Mouse (Mus musculus) embryonic fibroblast, embryonic 13.5 days (primary cell): ENCODE measurements around the gene Zfp12. TPM values are rescaled to one million over a fixed set of nuclear protein-coding genes. Genes with fewer than 3 reads are reported as not detected.

Source experiments
- H3K27ac ChIP-seq: 2 replicates; pipeline ENCODE4 v1.5.1; 2012; ENCODE audit warnings: low read length, control low read depth, inconsistent platforms; ENCODE audit not compliant: insufficient read depth
- H3K4me1 ChIP-seq: 2 replicates; pipeline ENCODE4 v1.6.1; 2011; ENCODE audit warnings: low read length; ENCODE audit not compliant: control insufficient read depth, insufficient read depth
- H3K4me3 ChIP-seq: 2 replicates; pipeline ENCODE4 v1.5.1; 2011; ENCODE audit warnings: mild to moderate bottlenecking, control low read depth, low read length; ENCODE audit not compliant: insufficient read depth
- CTCF ChIP-seq: IDR thresholded peaks from 2 replicates; pipeline ENCODE4 v1.5.1; 2011; ENCODE audit warnings: mild to moderate bottlenecking, control low read depth, low read length, moderate library complexity, borderline replicate concordance; ENCODE audit not compliant: insufficient read depth
- POLR2A ChIP-seq: IDR thresholded peaks from 2 replicates; pipeline ENCODE4 v1.6.1; 2011; ENCODE audit warnings: low read depth, mild to moderate bottlenecking, control low read depth, low read length, moderate library complexity
- polyA plus RNA-seq: library from polyadenylated mRNA; stranded (reverse); fragments of >200 nt; gene quantifications from 2 replicates; pipeline ENCODE4 v1.2.4, GENCODE M21; 2011; ENCODE audit warnings: low read depth; ENCODE audit not compliant: missing spikeins, insufficient read length

Gene Zfp12
- polyA plus RNA-seq, 1 experiment, result 13.8 TPM

- Histone ChIP-seq H3K27ac (no peak overlapping the region), H3K4me3 (no peak overlapping the region), H3K4me1 (peaks cover 2% of the 10 kb centered on the region; the same call in 1 of the 2 replicates)
- TF ChIP-seq POLR2A (no peak), CTCF (peak; percentile 30; the same call in 1 of the 2 replicates)
Measured at GRCm38 (mm10) chr5:143284762-143285161, 49.8 kb downstream of the Zfp12 start.

DNA sequence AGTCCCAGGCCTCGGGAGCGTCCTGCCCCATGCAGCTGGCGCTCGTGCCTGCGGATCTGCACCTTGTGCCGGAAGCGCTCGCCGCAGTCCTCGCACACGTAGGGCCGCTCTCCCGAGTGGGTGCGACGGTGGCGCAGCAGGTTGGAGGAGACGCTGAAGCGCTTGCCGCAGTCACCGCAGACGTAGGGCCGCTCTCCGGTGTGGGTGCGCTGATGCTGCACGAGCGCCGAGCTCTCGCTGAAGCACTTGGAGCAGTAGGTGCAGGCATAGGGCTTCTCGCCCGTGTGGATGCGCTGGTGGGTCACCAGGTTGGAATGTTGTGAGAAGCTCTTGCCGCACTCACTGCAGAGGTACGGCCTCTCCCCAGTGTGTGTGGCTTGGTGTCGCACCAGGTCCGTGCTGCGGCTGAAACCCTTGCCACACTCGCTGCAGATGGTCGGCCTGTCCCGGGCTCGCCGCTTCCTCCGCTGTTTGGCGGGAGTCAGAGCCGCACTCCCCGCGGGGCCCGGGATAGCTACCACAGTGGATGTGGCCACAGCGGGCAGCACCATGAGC lies 52.9 kb downstream of the Zfp12 start:
- Histone ChIP-seq H3K4me3 (no peak overlapping the region), H3K27ac (no peak overlapping the region), H3K4me1 (peaks cover 2% of the 10 kb centered on the region; the same call in 1 of the 2 replicates)
- TF ChIP-seq CTCF, result no peak

DNA sequence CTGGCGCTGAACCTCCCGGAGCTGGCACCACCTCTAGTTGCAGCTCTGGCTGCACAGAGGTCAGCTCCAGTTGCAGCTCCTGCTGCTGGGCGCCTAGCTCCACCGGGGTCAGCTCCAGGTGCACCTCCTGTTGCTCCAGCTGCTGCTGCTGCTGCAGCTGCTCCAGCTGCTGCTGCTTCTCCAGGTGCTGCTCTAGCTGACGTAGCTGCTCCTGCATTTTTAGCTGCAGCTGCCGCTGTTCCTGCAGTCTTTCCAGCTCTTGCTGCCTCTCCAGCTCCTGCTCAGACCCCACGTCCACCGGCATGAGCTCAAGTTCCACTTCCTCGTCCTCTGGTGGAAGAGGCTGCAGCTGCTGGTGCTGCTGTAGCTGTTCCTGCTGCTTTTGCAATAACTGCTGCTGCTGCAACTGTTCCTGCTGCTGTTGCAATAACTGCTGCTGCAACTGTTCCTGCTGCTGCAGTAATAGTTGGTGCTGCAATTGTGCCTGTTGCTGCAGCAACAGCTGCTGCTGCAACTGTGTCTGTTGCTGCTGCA lies 53.5 kb downstream of the Zfp12 start:
- Histone ChIP-seq H3K27ac (no peak overlapping the region), H3K4me3 (no peak overlapping the region), H3K4me1 (peaks cover 2% of the 10 kb centered on the region; the same call in 1 of the 2 replicates)
- TF ChIP-seq POLR2A (no peak), CTCF (no peak)

DNA sequence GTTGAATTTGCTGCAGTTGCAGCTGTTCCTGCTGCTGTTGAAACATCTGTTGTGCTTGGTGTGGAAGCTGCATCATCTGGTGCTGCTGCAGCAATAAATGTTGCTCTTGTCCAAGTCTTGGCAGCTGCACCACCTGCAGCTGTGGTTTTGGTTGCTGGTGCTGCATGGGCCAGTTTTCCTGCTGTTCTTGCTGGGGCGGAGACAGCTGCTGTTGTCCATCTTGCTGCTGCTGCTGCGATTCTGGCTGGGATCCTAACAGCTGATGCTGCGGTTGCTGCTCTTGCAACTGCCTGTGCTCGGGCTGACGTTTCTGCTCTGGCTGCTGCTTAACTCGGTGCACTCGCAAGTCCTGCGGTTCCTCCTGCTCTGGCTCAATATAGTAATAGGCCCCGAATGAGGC lies 54.3 kb downstream of the Zfp12 start:
- TF ChIP-seq POLR2A (no peak), CTCF (no peak)
- Histone ChIP-seq H3K4me3 (no peak overlapping the region), H3K4me1 (peaks cover 2% of the 10 kb centered on the region; the same call in 1 of the 2 replicates), H3K27ac (no peak overlapping the region)

GRCm38 (mm10) chr5:143292879-143293278 lies 57.9 kb downstream of the Zfp12 start:
- Histone ChIP-seq H3K27ac (no peak overlapping the region), H3K4me1 (peaks cover 1% of the 10 kb centered on the region; the same call in 1 of the 2 replicates), H3K4me3 (no peak overlapping the region)
- TF ChIP-seq POLR2A (no peak), CTCF (no peak)

DNA sequence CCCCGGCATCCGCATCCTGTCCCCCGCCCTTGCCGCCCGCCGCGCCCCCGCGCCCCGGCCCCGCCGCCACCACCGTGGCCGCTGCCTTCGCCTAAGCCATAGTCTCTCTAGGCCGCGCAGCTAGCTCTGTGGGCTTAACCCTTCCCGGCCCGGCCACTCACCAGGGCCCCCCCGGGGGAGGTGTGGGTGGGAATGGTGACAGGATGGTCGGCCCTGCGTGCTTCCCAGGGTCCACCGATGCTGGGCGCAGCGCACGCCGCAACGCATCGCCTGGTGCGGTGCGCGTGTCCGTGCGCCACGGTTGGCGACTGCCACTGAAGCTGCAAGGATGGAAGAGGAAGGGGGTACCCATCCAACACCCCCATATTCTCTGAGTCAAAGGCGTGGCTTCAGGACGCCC lies 58.4 kb downstream of the Zfp12 start, which contains the start of gene Zfp853:
Zfp853 (minus strand) TSS at position 220 of the 400 bp plus-strand sequence.
- no peak for TF ChIP-seq CTCF
- no peak for TF ChIP-seq POLR2A
- H3K4me1 ChIP-seq, result no peaks in the 10 kb centered on the region
- no peak within 1 kb of the TSS for H3K27ac ChIP-seq
- H3K4me3 ChIP-seq, result no peak within 1 kb of the TSS

- H3K27ac ChIP-seq, result no peak overlapping the region
- no peaks in the 10 kb centered on the region for H3K4me1 ChIP-seq
- no peak overlapping the region for H3K4me3 ChIP-seq
- TF ChIP-seq POLR2A (no peak), CTCF (no peak)
Measured at GRCm38 (mm10) chr5:143294862-143295261, 59.9 kb downstream of the Zfp12 start.

DNA sequence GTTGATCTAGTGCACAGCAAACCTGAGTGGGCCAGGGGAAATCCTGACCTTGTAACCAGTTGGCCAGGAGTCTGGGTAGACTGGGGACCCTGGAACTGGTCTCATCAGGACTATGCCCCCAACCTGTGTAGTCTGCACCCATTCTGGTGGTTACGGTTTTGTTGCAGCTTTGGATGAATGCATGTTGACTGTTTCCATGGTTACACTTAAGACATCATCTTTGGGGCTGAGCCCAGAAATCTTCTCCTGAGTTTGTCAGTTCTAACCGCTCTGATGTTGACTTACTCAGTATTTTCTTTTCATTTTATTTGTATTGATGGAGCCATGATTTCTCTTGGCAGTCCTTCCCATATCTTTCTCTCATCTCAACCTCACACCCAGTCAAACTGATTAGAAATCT lies 60.4 kb downstream of the Zfp12 start:
- TF ChIP-seq CTCF, result no peak
- TF ChIP-seq POLR2A, result no peak
- Histone ChIP-seq H3K4me3 (no peak overlapping the region), H3K4me1 (no peaks in the 10 kb centered on the region), H3K27ac (no peak overlapping the region)

- no peak overlapping the region for H3K27ac ChIP-seq
- no peak for TF ChIP-seq POLR2A
- no peak for TF ChIP-seq CTCF
- H3K4me3 ChIP-seq, result no peak overlapping the region
- H3K4me1 ChIP-seq, result no peaks in the 10 kb centered on the region
Measured at GRCm38 (mm10) chr5:143297986-143298385, 63.0 kb downstream of the Zfp12 start.

GRCm38 (mm10) chr5:143298391-143298790 lies 63.4 kb downstream of the Zfp12 start:
- H3K4me1 ChIP-seq, result no peaks in the 10 kb centered on the region
- H3K27ac ChIP-seq, result no peak overlapping the region
- TF ChIP-seq POLR2A, result no peak
- TF ChIP-seq CTCF, result no peak
- no peak overlapping the region for H3K4me3 ChIP-seq

Other genes starting within 250 kb of the Zfp12 start
- 28.6 and 36.3 TPM in 2 replicates for gene Rnf216, start 122.2 kb upstream of the Zfp12 start, polyA plus RNA-seq
- not detected in 2 replicates for gene Olfr718-ps1, start 87.6 kb upstream of the Zfp12 start, polyA plus RNA-seq
- gene Rbak, start 54.4 kb upstream of the Zfp12 start, polyA plus RNA-seq, result 7.6 and 12.7 TPM in 2 replicates
- gene Spdye4b, start 54.1 kb upstream of the Zfp12 start, polyA plus RNA-seq, result not detected in 2 replicates
- not detected in 2 replicates for gene Spdye4a, start 8.3 kb upstream of the Zfp12 start, polyA plus RNA-seq
- gene Zfp316, start 34.9 kb downstream of the Zfp12 start, polyA plus RNA-seq, result 3.6 and 3.7 TPM in 2 replicates
- 0.25 and 0.44 TPM in 2 replicates for gene Zfp853, start 58.5 kb downstream of the Zfp12 start, polyA plus RNA-seq
- gene E130309D02Rik, start 80.2 kb downstream of the Zfp12 start, polyA plus RNA-seq, result 13.5 and 15.0 TPM in 2 replicates
- 43.8 and 45.5 TPM in 2 replicates for gene Zdhhc4, start 94.1 kb downstream of the Zfp12 start, polyA plus RNA-seq
- not detected in 2 replicates for gene Grid2ip, start 122.2 kb downstream of the Zfp12 start, polyA plus RNA-seq
- 306 and 354 TPM in 2 replicates for gene Kdelr2, start 168.7 kb downstream of the Zfp12 start, polyA plus RNA-seq
- gene Daglb, start 229.4 kb downstream of the Zfp12 start, polyA plus RNA-seq, result 6.2 and 7.1 TPM in 2 replicates